Mouse (Mus musculus): ENCODE measurements around the gene Zmynd10.
A peak's percentile ranks its signal among the peaks of the same experiment; 100 is the strongest.

DNA sequence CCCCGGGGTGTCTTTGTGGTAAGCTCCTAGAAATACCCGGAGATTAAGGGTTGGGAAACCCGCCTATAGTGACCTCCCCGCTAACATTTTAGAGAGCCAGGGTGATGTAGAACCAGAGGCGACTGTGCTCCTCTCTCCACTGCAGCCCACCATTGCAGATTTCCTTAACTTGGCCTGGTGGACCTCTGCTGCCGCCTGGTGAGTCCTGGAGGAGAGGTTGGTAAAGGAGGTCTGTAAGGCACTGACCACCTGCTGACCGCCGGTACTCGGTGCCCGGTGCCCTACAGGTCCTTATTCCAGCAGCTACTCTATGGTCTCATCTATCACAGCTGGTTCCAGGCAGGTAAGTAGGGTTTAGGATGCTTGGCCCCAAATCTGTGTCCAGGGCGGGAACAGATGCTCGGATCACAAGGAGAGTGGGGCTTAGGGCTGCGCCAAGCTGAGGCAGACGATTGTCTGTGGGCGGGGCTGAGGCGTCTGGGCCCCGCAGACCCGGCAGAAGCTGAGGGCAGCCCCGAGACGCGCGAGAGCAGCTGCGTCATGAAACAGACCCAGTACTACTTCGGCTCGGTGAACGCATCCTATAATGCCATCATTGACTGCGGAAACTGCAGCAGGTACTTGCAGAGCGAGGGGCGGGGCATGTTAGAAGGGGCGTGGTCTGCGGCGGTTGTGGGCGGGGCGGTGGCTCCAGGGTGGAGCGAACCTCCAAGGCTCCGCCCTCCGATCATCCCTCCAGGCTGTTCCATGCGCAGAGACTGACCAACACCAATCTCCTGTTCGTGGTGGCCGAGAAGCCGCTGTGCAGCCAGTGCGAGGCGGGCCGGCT is 20.7 kb upstream of the Zmynd10 start:
- TF ChIP-seq POLR2A (IDR thresholded peaks at IDR 0.05; ENCODE audit: extremely low read depth, insufficient read depth, low read length) (peak; percentile 42; the same call in 1 of the 2 replicates), CTCF (IDR thresholded peaks at IDR 0.05; ENCODE audit: extremely low read depth, insufficient read depth, low read length) (no peak)
